In genomic region chr3:89332476-89332875, GRCm38 (mm10) we compare ENCODE assay signal across 15 mouse cellular contexts. TPM values are rescaled to one million over a fixed set of nuclear protein-coding genes. Genes with fewer than 3 reads are reported as not detected.
DNase-seq lines count a peak whose midpoint lies in the region; ATAC-seq and TF ChIP-seq lines count a peak whose summit lies in the region.
"Had no signal": no experiment of that assay in that cellular context is flagged by ENCODE, and none has a peak within 500 bp of the region (broad histone marks: within the 10 kb centered on the region; RNA-seq: fewer than 3 reads in every experiment).

No protein-coding gene starts in this region.

- ATAC-seq in stomach, embryonic 14.5 days (ENCODE audit: insufficient number of reproducible peaks, insufficient read depth, low FRiP score, low read depth), result no peak
- no peak for ATAC-seq in stomach, postnatal 0 days (ENCODE audit: low FRiP score, low TSS enrichment)
- ATAC-seq in hindbrain, embryonic 13.5 days (ENCODE audit: low FRiP score), result 0 out of 2 replicates have a peak, but pooled peaks have one; percentile 11
- ATAC-seq in limb, embryonic 15.5 days (ENCODE audit: insufficient number of reproducible peaks, low FRiP score, low TSS enrichment, low read depth), result no peak
- no peak for ATAC-seq in inflammation-experienced regulatory T-cells, adult 6 months

- TF ChIP-seq CTCF in stomach, postnatal 0 days (IDR thresholded peaks at IDR 0.05; ENCODE audit: low read depth), result no peak

- H3K36me3 ChIP-seq in stomach, embryonic 14.5 days (ENCODE audit: control insufficient read depth, insufficient read depth, low read length), result peaks cover 19% of the 10 kb centered on the region; the same call in 1 of the 2 replicates
- H3K36me3 ChIP-seq in stomach, postnatal 0 days (ENCODE audit: control insufficient read depth, insufficient read depth, low read length), result 0 out of 2 replicates have a peak, but pooled peaks cover 2% of the 10 kb centered on the region
- peaks cover 8% of the 10 kb centered on the region for H3K36me3 ChIP-seq in hindbrain, embryonic 13.5 days
- peaks cover 25% of the 10 kb centered on the region for H3K36me3 ChIP-seq in limb, embryonic 15.5 days
- H3K36me3 ChIP-seq: liver, embryonic 15.5 days had no signal

- H3K4me2 ChIP-seq in stomach, embryonic 14.5 days (replicated peaks; ENCODE audit: low read depth, low read length), result no peak overlapping the region
- H3K4me2 ChIP-seq in stomach, postnatal 0 days (replicated peaks; ENCODE audit: low read depth), result no peak overlapping the region
- H3K4me2 ChIP-seq in hindbrain, embryonic 13.5 days, result no peak overlapping the region; the same call in 1 of the 2 replicates
- no peak overlapping the region for H3K4me2 ChIP-seq in limb, embryonic 15.5 days
- H3K4me2 ChIP-seq: embryonic facial prominence, embryonic 12.5 days; heart, embryonic 12.5 days; liver, embryonic 15.5 days had no signal

- intact Hi-C loops in heart, postnatal 36 days (cut with DNase I), result no loop called here

- no peak for TF ChIP-seq EP300 in stomach, postnatal 0 days (optimal IDR thresholded peaks at IDR 0.05)

- H3K4me1 ChIP-seq in stomach, embryonic 14.5 days (ENCODE audit: control insufficient read depth, insufficient read depth, low read length), result peaks cover 24% of the 10 kb centered on the region
- H3K4me1 ChIP-seq in stomach, postnatal 0 days (replicated peaks; ENCODE audit: control insufficient read depth, insufficient read depth), result no peaks in the 10 kb centered on the region
- H3K4me1 ChIP-seq in hindbrain, embryonic 13.5 days (replicated peaks), result peaks cover 80% of the 10 kb centered on the region
- H3K4me1 ChIP-seq in limb, embryonic 15.5 days, result peaks cover 55% of the 10 kb centered on the region

- no peak overlapping the region for H3K9ac ChIP-seq in stomach, embryonic 14.5 days (replicated peaks; ENCODE audit: low read depth, low read length)
- no peak overlapping the region for H3K9ac ChIP-seq in stomach, postnatal 0 days (ENCODE audit: low read length)
- peak overlapping the region; percentile 46; the same call in 1 of the 2 replicates for H3K9ac ChIP-seq in hindbrain, embryonic 13.5 days
- no peak overlapping the region for H3K9ac ChIP-seq in limb, embryonic 15.5 days
- H3K9ac ChIP-seq: embryonic facial prominence, embryonic 12.5 days; heart, embryonic 12.5 days; liver, embryonic 15.5 days had no signal

- no peaks in the 10 kb centered on the region for H3K9me3 ChIP-seq in stomach, embryonic 14.5 days (ENCODE audit: control insufficient read depth, low read depth, low read length)
- no peaks in the 10 kb centered on the region for H3K9me3 ChIP-seq in stomach, postnatal 0 days (ENCODE audit: control insufficient read depth, low read length)
- H3K9me3 ChIP-seq in hindbrain, embryonic 13.5 days, result no peaks in the 10 kb centered on the region
- H3K9me3 ChIP-seq in limb, embryonic 15.5 days, result no peaks in the 10 kb centered on the region
- H3K9me3 ChIP-seq: embryonic facial prominence, embryonic 12.5 days; heart, embryonic 12.5 days; liver, embryonic 15.5 days; megakaryocyte, embryonic 14.5 days had no signal

- no peak overlapping the region for H3K4me3 ChIP-seq in stomach, embryonic 14.5 days (ENCODE audit: low read depth, low read length)
- no peak overlapping the region for H3K4me3 ChIP-seq in stomach, postnatal 0 days (ENCODE audit: low read depth, low read length)
- H3K4me3 ChIP-seq in hindbrain, embryonic 13.5 days, result no peak overlapping the region
- H3K4me3 ChIP-seq in limb, embryonic 15.5 days, result no peak overlapping the region
- H3K4me3 ChIP-seq: embryonic facial prominence, embryonic 12.5 days; heart, embryonic 12.5 days; liver, embryonic 15.5 days; megakaryocyte, embryonic 14.5 days had no signal

- 0 out of 2 replicates have a peak overlapping the region, but pooled peaks have one; percentile 7 for H3K27ac ChIP-seq in stomach, embryonic 14.5 days (ENCODE audit: low read length)
- H3K27ac ChIP-seq in stomach, postnatal 0 days (replicated peaks), result no peak overlapping the region; the same call in 1 of the 2 replicates
- H3K27ac ChIP-seq in hindbrain, embryonic 13.5 days, result peak overlapping the region; percentile 62
- peak overlapping the region; percentile 50; the same call in 1 of the 2 replicates for H3K27ac ChIP-seq in limb, embryonic 15.5 days
- H3K27ac ChIP-seq: embryonic facial prominence, embryonic 12.5 days; liver, embryonic 15.5 days had no signal

- no peaks in the 10 kb centered on the region for H3K27me3 ChIP-seq in stomach, embryonic 14.5 days (ENCODE audit: control insufficient read depth, insufficient read depth, low read length)
- H3K27me3 ChIP-seq in stomach, postnatal 0 days (ENCODE audit: control insufficient read depth, insufficient read depth, low read length), result no peaks in the 10 kb centered on the region
- 0 out of 2 replicates have a peak, but pooled peaks cover 4% of the 10 kb centered on the region for H3K27me3 ChIP-seq in hindbrain, embryonic 13.5 days
- no peaks in the 10 kb centered on the region for H3K27me3 ChIP-seq in limb, embryonic 15.5 days
- H3K27me3 ChIP-seq: embryonic facial prominence, embryonic 12.5 days had no signal

- DNase-seq in stomach, postnatal 0 days (ENCODE audit: low spot score), result no peak
- DNase-seq in heart, postnatal 36 days, result no peak
- no peak for DNase-seq in layer of hippocampus, adult 18-20 months (ENCODE audit: low spot score in 2 of 2)
- DNase-seq: cerebellum, adult 8-10 months; kidney, adult 2 months; layer of hippocampus, postnatal 36 days had no signal

- WGBS in stomach, embryonic 14.5 days, result 46% methylated on average over 12 of the region's 12 CpGs
- 49% methylated on average over 12 of the region's 12 CpGs for WGBS in stomach, postnatal 0 days
- WGBS in hindbrain, embryonic 13.5 days, result 30% methylated on average over 12 of the region's 12 CpGs
- 34% methylated on average over 12 of the region's 12 CpGs for WGBS in limb, embryonic 15.5 days

RNA-seq across cellular contexts. Expression of gene Efna4, which starts 5.4 kb away (rescaled TPM):
- polyA plus RNA-seq in stomach, embryonic 14.5 days (2014; fragmentation: Nextera tagmentation; extraction: Ambion mirVana), result 24.0 and 25.3 TPM in 2 replicates
- 8.9 and 11.7 TPM in 2 replicates for polyA plus RNA-seq in stomach, postnatal 0 days (2015; fragmentation: Nextera tagmentation; extraction: Ambion mirVana)
- polyA plus RNA-seq in hindbrain, embryonic 13.5 days (2015; fragmentation: Nextera tagmentation; extraction: Ambion mirVana), result 8.6 and 9.8 TPM in 2 replicates
- polyA plus RNA-seq in limb, embryonic 15.5 days (2015; fragmentation: Nextera tagmentation; extraction: Ambion mirVana), result 30.4 and 34.4 TPM in 2 replicates
- polyA plus RNA-seq in inflammation-experienced regulatory T-cells, adult 6 months (2017; shearing (Covaris generic)), result under 1 TPM in 2 of 3 experiments, not detected in 1; 0.49 to 0.59 TPM
- total RNA-seq in heart, postnatal 36 days (2021), result under 1 TPM; 0.19 to 0.22 TPM
- under 1 TPM; 0.53 to 0.77 TPM for total RNA-seq in layer of hippocampus, adult 18-20 months (2021)

RNA-seq across cellular contexts. Expression of gene Efna3, which starts 9.7 kb away (rescaled TPM):
- 10.9 and 11.6 TPM in 2 replicates for polyA plus RNA-seq in stomach, embryonic 14.5 days (2014; fragmentation: Nextera tagmentation; extraction: Ambion mirVana)
- 25.8 and 29.2 TPM in 2 replicates for polyA plus RNA-seq in stomach, postnatal 0 days (2015; fragmentation: Nextera tagmentation; extraction: Ambion mirVana)
- 46.8 and 49.7 TPM in 2 replicates for polyA plus RNA-seq in hindbrain, embryonic 13.5 days (2015; fragmentation: Nextera tagmentation; extraction: Ambion mirVana)
- polyA plus RNA-seq in limb, embryonic 15.5 days (2015; fragmentation: Nextera tagmentation; extraction: Ambion mirVana), result 57.9 and 59.2 TPM in 2 replicates
- polyA plus RNA-seq in inflammation-experienced regulatory T-cells, adult 6 months (2017; shearing (Covaris generic)), result not detected
- total RNA-seq in heart, postnatal 36 days (2021), result not detected
- total RNA-seq in layer of hippocampus, adult 18-20 months (2021), result 10 to 100 TPM; 78.2 to 80.1 TPM
- polyA plus RNA-seq: spleen, adult 2 months had no signal

RNA-seq across cellular contexts. Expression of gene Adam15, which starts 17.3 kb away (rescaled TPM):
- polyA plus RNA-seq in stomach, embryonic 14.5 days (2014; fragmentation: Nextera tagmentation; extraction: Ambion mirVana), result 27.9 and 28.5 TPM in 2 replicates
- polyA plus RNA-seq in stomach, postnatal 0 days (2015; fragmentation: Nextera tagmentation; extraction: Ambion mirVana), result 43.0 and 44.8 TPM in 2 replicates
- 41.5 and 47.0 TPM in 2 replicates for polyA plus RNA-seq in hindbrain, embryonic 13.5 days (2015; fragmentation: Nextera tagmentation; extraction: Ambion mirVana)
- 94.4 and 106 TPM in 2 replicates for polyA plus RNA-seq in limb, embryonic 15.5 days (2015; fragmentation: Nextera tagmentation; extraction: Ambion mirVana)
- polyA plus RNA-seq in inflammation-experienced regulatory T-cells, adult 6 months (2017; shearing (Covaris generic)), result 10 to 100 TPM in 2 of 3 experiments, 1 to 10 TPM in 1; 6.8 to 11.1 (median 10.8) TPM
- 10 to 100 TPM; 56.5 to 62.6 TPM for total RNA-seq in heart, postnatal 36 days (2021)
- total RNA-seq in layer of hippocampus, adult 18-20 months (2021), result 100 to 1,000 TPM; 120 to 126 TPM

RNA-seq across cellular contexts. Expression of gene Dcst2, which starts 29.3 kb away (rescaled TPM):
- 0.18 and 0.42 TPM in 2 replicates for polyA plus RNA-seq in stomach, embryonic 14.5 days (2014; fragmentation: Nextera tagmentation; extraction: Ambion mirVana)
- polyA plus RNA-seq in stomach, postnatal 0 days (2015; fragmentation: Nextera tagmentation; extraction: Ambion mirVana), result 0.33 and 0.41 TPM in 2 replicates
- 0.14 and 0.17 TPM in 2 replicates for polyA plus RNA-seq in hindbrain, embryonic 13.5 days (2015; fragmentation: Nextera tagmentation; extraction: Ambion mirVana)
- polyA plus RNA-seq in limb, embryonic 15.5 days (2015; fragmentation: Nextera tagmentation; extraction: Ambion mirVana), result 0.20 and 0.23 TPM in 2 replicates
- polyA plus RNA-seq in inflammation-experienced regulatory T-cells, adult 6 months (2017; shearing (Covaris generic)), result under 1 TPM in 2 of 3 experiments, not detected in 1; 0.20 to 0.54 TPM
- total RNA-seq in heart, postnatal 36 days (2021), result not detected
- under 1 TPM; 0.22 to 0.41 TPM for total RNA-seq in layer of hippocampus, adult 18-20 months (2021)
- polyA plus RNA-seq: heart, embryonic 12.5 days had no signal

RNA-seq across cellular contexts. Expression of gene Dcst1, which starts 32.6 kb away (rescaled TPM):
- 0.11 and 0.55 TPM in 2 replicates for polyA plus RNA-seq in stomach, embryonic 14.5 days (2014; fragmentation: Nextera tagmentation; extraction: Ambion mirVana)
- 0.29 and 0.36 TPM in 2 replicates for polyA plus RNA-seq in stomach, postnatal 0 days (2015; fragmentation: Nextera tagmentation; extraction: Ambion mirVana)
- polyA plus RNA-seq in hindbrain, embryonic 13.5 days (2015; fragmentation: Nextera tagmentation; extraction: Ambion mirVana), result 1.1 and 1.3 TPM in 2 replicates
- polyA plus RNA-seq in limb, embryonic 15.5 days (2015; fragmentation: Nextera tagmentation; extraction: Ambion mirVana), result 0.52 and 0.76 TPM in 2 replicates
- under 1 TPM; 0.40 to 0.88 (median 0.71) TPM for polyA plus RNA-seq in inflammation-experienced regulatory T-cells, adult 6 months (2017; shearing (Covaris generic))
- not detected for total RNA-seq in heart, postnatal 36 days (2021)
- not detected for total RNA-seq in layer of hippocampus, adult 18-20 months (2021)
- total RNA-seq: layer of hippocampus, postnatal 36 days had no signal
- polyA plus RNA-seq: liver, embryonic 15.5 days had no signal

Comparison
In these comparisons a context has a peak if more than half of its experiments do, and no peak if none do; other contexts are left out.
1. RNA of gene Efna3, which starts 9.7 kb away (polyA plus RNA-seq): 57.9 to 59.2 TPM in limb, embryonic 15.5 days, 46.8 to 49.7 TPM in hindbrain, embryonic 13.5 days, 25.8 to 29.2 TPM in stomach, postnatal 0 days and 10.9 to 11.6 TPM in stomach, embryonic 14.5 days; not detected in inflammation-experienced regulatory T-cells, adult 6 months; every median in the first group is over 10 times any median in the second.